Mouse (Mus musculus) hindbrain, embryonic 16.5 days (tissue): Measurements from ENCODE around the gene Dpp9. TPM values are rescaled to one million over a fixed set of nuclear protein-coding genes. Genes with fewer than 3 reads are reported as not detected.
A peak's percentile ranks its signal among the peaks of the same experiment; 100 is the strongest.

Experiments
- ATAC-seq: fragments of 200-750 bp; cut with Nextera tagmentation; 2 replicates; pipeline ENCODE4 v1.8.0; 2017; ENCODE audit warnings: moderate TSS enrichment, moderate library complexity
- H3K27ac ChIP-seq: fragments of 300-500 bp; sonication (generic); 2 replicates; pipeline ENCODE4 v1.5.1; 2014; ENCODE audit warnings: low read depth, mild to moderate bottlenecking, control low read depth, low read length, moderate library complexity
- H3K27me3 ChIP-seq: fragments of 300-500 bp; sonication (generic); replicated peaks from 2 replicates; pipeline ENCODE4 v1.6.1; 2014; ENCODE audit warnings: low read length; ENCODE audit not compliant: control insufficient read depth, insufficient read depth
- H3K36me3 ChIP-seq: fragments of 300-500 bp; sonication (generic); 2 replicates; pipeline ENCODE4 v1.6.1; 2014; ENCODE audit warnings: mild to moderate bottlenecking, low read length, moderate library complexity, mixed read lengths; ENCODE audit not compliant: control insufficient read depth, insufficient read depth
- H3K4me1 ChIP-seq: fragments of 300-500 bp; sonication (generic); 2 replicates; pipeline ENCODE4 v1.6.1; 2014; ENCODE audit warnings: low read depth, low read length; ENCODE audit not compliant: control insufficient read depth, insufficient read depth
- H3K4me2 ChIP-seq: fragments of 300-500 bp; sonication (generic); 2 replicates; pipeline ENCODE4 v1.6.1; 2014; ENCODE audit warnings: mild to moderate bottlenecking, low read length, control low read depth, moderate library complexity
- H3K4me3 ChIP-seq: fragments of 300-500 bp; sonication (generic); 2 replicates; pipeline ENCODE4 v1.5.1; 2014; ENCODE audit warnings: mild to moderate bottlenecking, low read length, control low read depth, moderate library complexity
- H3K9ac ChIP-seq: fragments of 300-500 bp; sonication (generic); 2 replicates; pipeline ENCODE4 v1.6.1; 2014; ENCODE audit warnings: low read depth, mild to moderate bottlenecking, control low read depth, low read length, moderate library complexity
- H3K9me3 ChIP-seq: fragments of 300-500 bp; sonication (generic); 2 replicates; pipeline ENCODE4 v1.6.1; 2014; ENCODE audit warnings: mild to moderate bottlenecking, low read length, moderate library complexity; ENCODE audit not compliant: control insufficient read depth
- WGBS: fragments of 180-500 bp; shearing (Covaris S2); extraction: QIAGEN DNeasy Blood & Tissue Kit; methylation state at CpG from one replicate; pipeline ENCODE4 v1.1.7; 2014; 5-methylcytosine and 5-hydroxymethylcytosine counted together
- polyA plus RNA-seq: library from polyadenylated mRNA; unstranded; fragments of >200 nt; fragmentation: Nextera tagmentation; extraction: Ambion mirVana; gene quantifications from 2 replicates; pipeline ENCODE4 v1.2.1, GENCODE M21; 2015

Gene Dpp9
- polyA plus RNA-seq, 1 experiment from 2014 or later, result 21.0 TPM

DNA sequence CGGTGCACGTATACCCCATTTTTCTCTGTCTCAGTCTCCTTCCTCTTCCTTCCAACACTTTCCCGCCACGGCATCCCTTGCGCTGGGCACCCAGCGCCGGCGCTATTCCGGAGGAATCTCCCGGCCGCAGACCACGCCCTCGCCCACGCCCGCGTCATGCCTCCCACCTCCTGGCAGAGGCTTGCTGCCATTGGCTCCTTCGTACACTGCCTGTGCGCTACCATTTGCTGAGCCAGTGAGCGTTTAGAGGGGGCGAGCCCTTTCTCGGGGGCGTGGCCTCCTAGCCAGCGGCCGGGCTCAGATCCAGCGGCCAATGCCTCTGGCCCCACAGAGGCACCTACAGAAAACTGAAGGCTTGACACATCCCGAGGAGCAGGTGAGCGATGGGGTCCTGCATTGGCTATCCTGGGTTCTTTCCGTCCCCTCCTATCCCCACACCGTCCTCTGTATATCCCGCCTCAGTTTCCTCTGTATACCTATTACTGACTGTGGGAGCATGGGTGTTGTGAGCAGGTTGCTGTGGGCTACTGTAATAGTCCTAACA is 56.4 kb downstream of the Dpp9 start, which contains the start of gene Tnfaip8l1:
Tnfaip8l1 (plus strand) TSS at position 247 of the 544 bp plus-strand sequence.
- Histone ChIP-seq H3K27me3 (no peaks in the 10 kb centered on the region), H3K4me3 (peak within 1 kb of the TSS; percentile 57), H3K9me3 (no peaks in the 10 kb centered on the region), H3K36me3 (no peaks in the 10 kb centered on the region), H3K27ac (no peak within 1 kb of the TSS), H3K4me2 (peak within 1 kb of the TSS; percentile 86), H3K9ac (peak within 1 kb of the TSS; percentile 70), H3K4me1 (peaks cover 11% of the 10 kb centered on the region)
- under 1% methylated on average over 30 of the region's 30 CpGs for WGBS
- peak; percentile 97 for ATAC-seq

DNA sequence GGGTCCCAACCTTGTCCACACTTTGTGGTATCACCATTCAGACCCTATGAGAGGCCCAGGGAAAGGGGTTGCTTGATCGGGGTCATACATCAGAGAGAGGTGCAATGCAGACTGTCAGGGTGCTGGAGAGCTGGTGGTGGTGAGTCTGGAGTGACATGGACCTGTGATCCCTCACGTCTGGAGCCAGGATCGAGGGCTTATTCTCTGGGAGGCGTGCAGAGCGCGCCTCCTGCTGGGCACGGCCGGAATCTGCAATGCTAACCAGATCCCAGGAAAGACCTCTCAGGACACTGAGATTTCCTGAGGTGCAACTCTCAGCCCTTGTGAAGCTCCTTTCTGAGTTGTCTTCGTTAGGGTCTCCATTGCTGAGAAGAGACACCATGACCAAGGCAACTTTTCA is 59.0 kb downstream of the Dpp9 start:
- Histone ChIP-seq H3K36me3 (no peaks in the 10 kb centered on the region), H3K4me1 (peaks cover 11% of the 10 kb centered on the region), H3K9ac (no peak overlapping the region), H3K4me2 (no peak overlapping the region), H3K27ac (no peak overlapping the region), H3K4me3 (no peak overlapping the region), H3K9me3 (no peaks in the 10 kb centered on the region), H3K27me3 (no peaks in the 10 kb centered on the region; the same call in 1 of the 2 replicates)
- 2% methylated on average over 9 of the region's 9 CpGs for WGBS
- no peak for ATAC-seq

DNA sequence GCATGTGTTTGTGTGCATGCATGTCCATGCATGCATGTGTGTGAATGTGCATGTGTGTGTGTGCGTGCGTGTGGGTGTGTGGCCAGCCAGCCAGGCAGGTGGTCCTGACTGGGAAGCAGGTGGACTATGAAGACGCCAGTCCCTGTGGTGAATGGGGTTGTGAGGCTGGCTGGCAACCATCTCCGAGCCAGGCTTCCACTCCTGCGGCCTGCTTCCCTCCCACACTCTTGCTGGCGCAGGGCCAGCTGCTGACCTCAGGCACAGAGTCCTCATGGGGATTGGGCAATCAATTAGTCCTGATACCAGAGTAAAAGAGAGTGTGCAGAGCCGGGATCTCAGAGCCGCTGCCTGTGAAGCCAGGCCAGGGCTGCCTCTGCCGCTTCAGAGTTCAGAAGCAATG is 65.1 kb downstream of the Dpp9 start:
- Histone ChIP-seq H3K9me3 (no peaks in the 10 kb centered on the region), H3K27me3 (peaks cover 4% of the 10 kb centered on the region), H3K36me3 (no peaks in the 10 kb centered on the region), H3K4me2 (no peak overlapping the region), H3K4me1 (peaks cover 6% of the 10 kb centered on the region), H3K9ac (no peak overlapping the region), H3K27ac (no peak overlapping the region), H3K4me3 (no peak overlapping the region)
- peak; percentile 51 for ATAC-seq
- WGBS, result 16% methylated on average over 9 of the region's 9 CpGs

DNA sequence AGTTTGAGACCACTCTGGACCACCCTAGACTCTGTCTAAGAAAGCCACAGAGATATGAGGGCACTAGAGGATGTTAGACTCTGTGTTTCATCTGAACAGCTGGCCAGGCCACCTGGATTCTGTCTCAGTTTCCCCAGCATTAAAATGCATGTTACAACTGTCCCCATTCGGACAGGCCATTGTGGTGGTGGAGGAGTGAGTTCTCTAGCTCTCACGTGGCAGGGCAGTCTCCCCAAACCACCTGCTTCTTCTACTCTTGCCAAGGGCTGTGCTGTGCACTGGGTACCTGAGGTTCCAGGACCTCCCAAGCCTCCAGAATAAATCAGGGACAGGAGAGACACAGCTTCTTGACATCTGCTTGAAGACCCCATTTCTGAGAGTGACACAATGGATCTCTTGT is 68.8 kb downstream of the Dpp9 start:
- Histone ChIP-seq H3K36me3 (no peaks in the 10 kb centered on the region), H3K9ac (no peak overlapping the region), H3K9me3 (no peaks in the 10 kb centered on the region), H3K4me2 (no peak overlapping the region), H3K4me1 (peaks cover 7% of the 10 kb centered on the region), H3K27ac (no peak overlapping the region), H3K27me3 (peaks cover 4% of the 10 kb centered on the region; the same call in 1 of the 2 replicates), H3K4me3 (no peak overlapping the region)
- ATAC-seq, result no peak
- 36% methylated on average over 2 of the region's 2 CpGs for WGBS

DNA sequence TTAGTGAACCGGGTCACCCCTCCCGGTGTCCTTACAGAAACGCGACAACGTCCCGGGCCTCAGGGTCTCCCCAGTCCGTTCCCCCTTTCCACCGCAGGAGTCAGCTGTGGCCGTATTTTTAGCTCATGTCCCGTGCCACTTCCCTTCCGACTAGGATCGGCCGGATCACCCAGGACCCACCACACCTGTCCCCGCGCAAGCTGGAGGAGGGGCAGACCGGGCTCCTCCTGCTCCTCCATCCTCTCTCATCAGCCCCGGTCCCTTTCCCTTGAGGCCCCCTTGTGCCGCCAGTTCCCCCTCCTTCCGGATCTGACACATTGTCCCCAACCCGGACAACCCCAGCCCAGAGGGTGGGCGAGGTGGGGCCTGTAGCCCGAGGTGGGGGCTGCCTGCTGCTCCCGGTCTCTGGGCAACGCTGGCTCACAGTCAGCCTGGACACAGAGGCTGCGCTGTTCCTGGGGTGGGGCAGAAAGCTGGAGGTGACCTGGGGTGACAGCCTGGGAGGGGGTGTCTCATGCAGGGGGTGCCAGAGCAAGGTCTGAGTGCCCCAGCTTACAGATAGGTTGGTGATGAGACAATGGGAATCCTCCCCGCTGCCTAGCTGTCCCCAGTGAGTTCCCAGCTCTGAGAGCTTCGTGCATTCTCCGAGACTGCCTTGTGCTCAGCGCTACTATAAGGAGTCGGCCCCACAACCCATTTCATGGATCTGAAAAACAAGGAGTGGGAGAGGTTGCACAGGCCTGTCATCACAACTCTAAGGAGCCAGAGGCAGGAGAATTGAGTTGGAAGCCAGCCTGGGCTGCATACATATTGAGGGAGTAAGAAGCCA is 69.7 kb downstream of the Dpp9 start:
- no peak overlapping the region for H3K27ac ChIP-seq

DNA sequence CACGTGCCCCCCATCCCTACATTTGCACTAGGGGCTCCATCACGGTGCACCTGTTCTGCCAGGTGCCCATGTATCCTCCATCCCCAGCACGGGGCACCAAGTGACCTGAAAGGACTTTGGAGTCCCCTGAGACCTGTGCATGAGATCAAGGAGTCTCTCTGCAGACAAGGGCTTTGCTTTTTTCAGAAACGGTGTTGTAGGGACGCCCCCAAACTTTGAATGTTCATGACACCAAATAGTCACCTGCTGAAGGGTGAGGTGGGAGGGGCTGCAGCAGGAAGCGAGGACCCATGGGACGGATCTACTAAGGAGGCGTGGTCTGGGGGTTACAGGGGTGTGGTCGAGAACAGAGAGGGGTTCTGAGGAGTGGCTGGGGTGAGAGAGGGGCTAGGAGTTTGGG is 70.4 kb downstream of the Dpp9 start:
- H3K36me3 ChIP-seq, result no peaks in the 10 kb centered on the region
- no peaks in the 10 kb centered on the region for H3K9me3 ChIP-seq
- peak overlapping the region; percentile 43 for H3K4me3 ChIP-seq
- WGBS, result 22% methylated on average over 9 of the region's 9 CpGs
- peak overlapping the region; percentile 77 for H3K9ac ChIP-seq
- peaks cover 7% of the 10 kb centered on the region for H3K4me1 ChIP-seq
- H3K27ac ChIP-seq, result no peak overlapping the region
- peaks cover 4% of the 10 kb centered on the region; the same call in 1 of the 2 replicates for H3K27me3 ChIP-seq
- ATAC-seq, result no peak; the same call in 1 of the 2 replicates
- peak overlapping the region; percentile 91 for H3K4me2 ChIP-seq

More for the DNA sequence above, 69.7 kb downstream of the Dpp9 start:
- Histone ChIP-seq H3K36me3 (no peaks in the 10 kb centered on the region), H3K27me3 (peaks cover 4% of the 10 kb centered on the region; the same call in 1 of the 2 replicates), H3K4me3 (peak overlapping the region; percentile 43), H3K9ac (peak overlapping the region; percentile 77), H3K9me3 (no peaks in the 10 kb centered on the region), H3K4me2 (peak overlapping the region; percentile 91), H3K4me1 (peaks cover 7% of the 10 kb centered on the region)
- WGBS, result under 1% methylated on average over 23 of the region's 30 CpGs
- peak; percentile 75 for ATAC-seq

DNA sequence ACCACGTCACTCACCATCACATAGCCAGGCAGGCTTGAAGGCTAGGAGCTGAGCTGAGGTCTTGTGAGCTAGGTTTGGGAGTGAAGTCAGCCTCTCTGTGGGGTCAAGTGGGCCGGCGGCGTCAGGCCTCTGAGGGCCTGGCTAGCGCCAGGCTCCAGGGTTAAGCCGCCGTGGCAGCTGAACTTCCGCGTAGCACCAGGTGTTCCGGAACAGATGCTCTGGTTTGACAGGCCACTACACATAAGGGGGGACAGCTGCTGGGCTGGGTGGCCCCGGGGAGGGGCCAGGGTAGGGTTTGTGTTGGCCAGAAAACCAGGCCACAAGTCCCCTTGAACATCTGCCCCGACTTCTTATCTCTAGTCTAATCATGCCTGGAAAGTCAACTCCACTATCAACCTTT is 71.3 kb downstream of the Dpp9 start:
- WGBS, result 79% methylated on average over 12 of the region's 12 CpGs
- Histone ChIP-seq H3K9ac (no peak overlapping the region), H3K36me3 (no peaks in the 10 kb centered on the region), H3K4me2 (no peak overlapping the region), H3K4me1 (peaks cover 8% of the 10 kb centered on the region), H3K27ac (no peak overlapping the region), H3K4me3 (no peak overlapping the region), H3K9me3 (no peaks in the 10 kb centered on the region), H3K27me3 (peaks cover 4% of the 10 kb centered on the region; the same call in 1 of the 2 replicates)
- ATAC-seq, result no peak

DNA sequence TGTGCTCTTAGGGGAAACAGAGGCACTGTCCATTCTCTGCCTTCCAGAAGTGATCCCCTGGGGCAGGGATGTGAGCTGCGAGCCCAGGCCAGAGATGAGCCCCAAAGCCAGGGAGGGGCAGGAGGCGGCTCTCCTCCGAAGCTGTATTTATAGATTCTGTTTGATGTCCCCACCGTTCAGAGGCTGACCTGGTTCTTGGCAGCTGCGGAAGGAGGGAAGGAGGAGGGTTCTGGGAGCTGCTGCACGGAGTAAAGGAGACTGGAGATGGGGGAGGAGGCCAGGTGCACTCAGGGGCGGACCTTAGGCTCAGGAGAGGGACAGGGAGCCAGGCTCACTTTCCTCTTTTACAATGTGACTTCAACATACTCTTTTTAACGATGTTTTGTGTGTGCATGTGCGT is 72.6 kb downstream of the Dpp9 start:
- H3K4me2 ChIP-seq, result no peak overlapping the region
- H3K9ac ChIP-seq, result no peak overlapping the region
- no peak overlapping the region for H3K27ac ChIP-seq
- 22% methylated on average over 9 of the region's 9 CpGs for WGBS
- H3K36me3 ChIP-seq, result no peaks in the 10 kb centered on the region
- peaks cover 17% of the 10 kb centered on the region for H3K4me1 ChIP-seq
- H3K9me3 ChIP-seq, result no peaks in the 10 kb centered on the region
- ATAC-seq, result no peak
- H3K4me3 ChIP-seq, result no peak overlapping the region
- H3K27me3 ChIP-seq, result peaks cover 4% of the 10 kb centered on the region; the same call in 1 of the 2 replicates

DNA sequence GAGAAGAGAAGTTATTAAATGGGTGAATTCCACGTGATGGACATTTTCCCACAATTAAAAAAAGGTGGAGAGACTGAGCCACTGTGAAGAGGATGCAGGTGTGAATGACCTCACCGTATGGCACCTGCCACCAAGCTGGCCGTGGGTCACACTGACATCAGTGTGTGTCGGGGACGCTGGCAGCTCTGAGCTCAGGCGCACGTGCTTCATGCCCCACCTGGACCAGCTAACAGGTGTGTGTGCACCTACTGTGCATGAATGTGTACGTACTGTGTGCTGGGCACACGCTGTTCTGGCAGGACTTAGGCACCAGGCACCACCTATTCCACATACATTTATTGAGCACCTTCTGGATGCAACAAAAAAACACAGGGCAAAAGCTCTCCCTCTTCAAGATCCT is 74.2 kb downstream of the Dpp9 start:
- Histone ChIP-seq H3K4me2 (no peak overlapping the region), H3K27me3 (0 out of 2 replicates have a peak, but pooled peaks cover 2% of the 10 kb centered on the region), H3K27ac (no peak overlapping the region), H3K36me3 (no peaks in the 10 kb centered on the region), H3K9ac (no peak overlapping the region), H3K4me1 (peaks cover 21% of the 10 kb centered on the region), H3K9me3 (no peaks in the 10 kb centered on the region), H3K4me3 (no peak overlapping the region)
- no peak for ATAC-seq
- 73% methylated on average over 9 of the region's 9 CpGs for WGBS
